Mouse (Mus musculus) lung, postnatal 0 days (tissue): ENCODE results near the gene Ccdc27. TPM values are rescaled to one million over a fixed set of nuclear protein-coding genes. Genes with fewer than 3 reads are reported as not detected.

Source experiments
- ATAC-seq: fragments of 200-750 bp; cut with Nextera tagmentation; 2 replicates; pipeline ENCODE4 v1.8.0; 2017; ENCODE audit warnings: moderate library complexity
- DNase-seq: peaks from one replicate; pipeline ENCODE4 v3.0.0-alpha.2; 2016; ENCODE audit warnings: low spot score
- H3K27ac ChIP-seq: fragments of 300-500 bp; sonication (generic); 2 replicates; pipeline ENCODE4 v1.5.1; 2014; ENCODE audit warnings: antibody characterized with exemption, mild to moderate bottlenecking, low read length, mixed read lengths
- H3K27me3 ChIP-seq: fragments of 300-500 bp; sonication (generic); replicated peaks from 2 replicates; pipeline ENCODE4 v1.6.1; 2014; ENCODE audit warnings: low read length, mixed read lengths; ENCODE audit not compliant: insufficient read depth
- H3K36me3 ChIP-seq: fragments of 300-500 bp; sonication (generic); 2 replicates; pipeline ENCODE4 v1.6.1; 2014; ENCODE audit warnings: low read length, mixed read lengths; ENCODE audit not compliant: insufficient read depth
- H3K4me1 ChIP-seq: fragments of 300-500 bp; sonication (generic); 2 replicates; pipeline ENCODE4 v1.6.1; 2014; ENCODE audit warnings: antibody characterized with exemption, low read depth, low read length, mixed read lengths; ENCODE audit not compliant: insufficient read depth
- H3K4me2 ChIP-seq: fragments of 300-500 bp; sonication (generic); replicated peaks from 2 replicates; pipeline ENCODE4 v1.6.1; 2014; ENCODE audit warnings: low read depth, mild to moderate bottlenecking, low read length, moderate library complexity, mixed read lengths
- H3K4me3 ChIP-seq: fragments of 300-500 bp; sonication (generic); 2 replicates; pipeline ENCODE4 v1.5.1; 2014; ENCODE audit warnings: low read depth, low read length
- H3K9ac ChIP-seq: fragments of 300-500 bp; sonication (generic); replicated peaks from 2 replicates; pipeline ENCODE4 v1.6.1; 2014; ENCODE audit warnings: low read depth, mild to moderate bottlenecking
- H3K9me3 ChIP-seq: fragments of 300-500 bp; sonication (generic); 2 replicates; pipeline ENCODE4 v1.6.1; 2016; ENCODE audit warnings: low read length, mixed read lengths
- CTCF ChIP-seq: IDR thresholded peaks from 2 replicates; pipeline ENCODE4 v1.5.1; 2016; ENCODE audit warnings: antibody characterized with exemption, mild to moderate bottlenecking
- EP300 ChIP-seq: IDR thresholded peaks from 2 replicates; pipeline ENCODE4 v1.6.1; 2016; ENCODE audit warnings: antibody characterized with exemption, mild to moderate bottlenecking, control low read depth
- WGBS: fragments of 180-500 bp; shearing (Covaris S2); extraction: QIAGEN DNeasy Blood & Tissue Kit; methylation state at CpG from one replicate; pipeline ENCODE4 v1.1.7; 2014; 5-methylcytosine and 5-hydroxymethylcytosine counted together
- polyA plus RNA-seq: library from polyadenylated mRNA; unstranded; fragments of >200 nt; fragmentation: Nextera tagmentation; extraction: Ambion mirVana; gene quantifications from 2 replicates; pipeline ENCODE4 v1.2.1, GENCODE M21; 2015

Gene Ccdc27
- polyA plus RNA-seq, 1 experiment from 2014 or later: not detected

GRCm38 (mm10) chr4:154056661-154057060, 14.2 kb upstream of the Ccdc27 start:
- ATAC-seq (no peak), DNase-seq (no peak)
- no peaks in the 10 kb centered on the region for H3K4me1 ChIP-seq
- no peaks in the 10 kb centered on the region for H3K9me3 ChIP-seq
- no peaks in the 10 kb centered on the region for H3K36me3 ChIP-seq
- no peak overlapping the region for H3K27ac ChIP-seq
- no peak overlapping the region for H3K9ac ChIP-seq
- no peaks in the 10 kb centered on the region for H3K27me3 ChIP-seq
- 20% methylated on average over 2 of the region's 2 CpGs for WGBS
- TF ChIP-seq EP300 (no peak), CTCF (no peak)
- H3K4me3 ChIP-seq: no peak overlapping the region
- no peak overlapping the region for H3K4me2 ChIP-seq

- Histone ChIP-seq H3K9ac (no peak overlapping the region), H3K4me2 (no peak overlapping the region), H3K4me1 (no peaks in the 10 kb centered on the region), H3K9me3 (no peaks in the 10 kb centered on the region), H3K27me3 (no peaks in the 10 kb centered on the region), H3K4me3 (no peak overlapping the region), H3K36me3 (no peaks in the 10 kb centered on the region), H3K27ac (no peak overlapping the region)
- 60% methylated on average over 2 of the region's 2 CpGs for WGBS
- DNase-seq: no peak
- TF ChIP-seq EP300 (no peak), CTCF (no peak)
- no peak for ATAC-seq
These were observed 13.6 kb upstream of the Ccdc27 start for GRCm38 (mm10) chr4:154056046-154056445.

DNA sequence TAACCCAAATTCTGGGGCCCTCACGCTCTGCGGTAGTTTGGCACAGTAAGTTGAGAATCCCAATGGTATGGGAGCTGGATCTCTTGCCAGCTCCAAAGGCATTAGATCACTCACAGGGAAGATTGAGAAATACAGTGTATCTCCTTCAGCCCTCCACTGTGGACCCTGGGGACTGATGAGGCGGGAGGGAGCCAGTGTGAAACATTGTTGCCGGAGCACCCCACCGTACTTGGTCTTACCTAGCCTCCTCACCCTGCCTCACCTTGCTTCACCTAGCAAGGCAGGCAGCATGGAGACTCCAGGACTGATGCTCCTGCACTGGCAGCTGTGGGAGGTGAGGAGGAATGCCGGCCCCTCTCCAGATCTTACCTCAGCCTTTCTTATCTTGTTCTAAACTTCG, 13.0 kb upstream of the Ccdc27 start:
- ATAC-seq (no peak), DNase-seq (no peak)
- H3K9me3 ChIP-seq: no peaks in the 10 kb centered on the region
- H3K36me3 ChIP-seq: no peaks in the 10 kb centered on the region
- 76% methylated on average over 7 of the region's 7 CpGs for WGBS
- H3K4me1 ChIP-seq: no peaks in the 10 kb centered on the region
- H3K27me3 ChIP-seq: no peaks in the 10 kb centered on the region
- H3K4me2 ChIP-seq: no peak overlapping the region
- no peak for TF ChIP-seq CTCF
- TF ChIP-seq EP300: no peak
- no peak overlapping the region for H3K4me3 ChIP-seq
- H3K27ac ChIP-seq: no peak overlapping the region
- H3K9ac ChIP-seq: no peak overlapping the region

DNA sequence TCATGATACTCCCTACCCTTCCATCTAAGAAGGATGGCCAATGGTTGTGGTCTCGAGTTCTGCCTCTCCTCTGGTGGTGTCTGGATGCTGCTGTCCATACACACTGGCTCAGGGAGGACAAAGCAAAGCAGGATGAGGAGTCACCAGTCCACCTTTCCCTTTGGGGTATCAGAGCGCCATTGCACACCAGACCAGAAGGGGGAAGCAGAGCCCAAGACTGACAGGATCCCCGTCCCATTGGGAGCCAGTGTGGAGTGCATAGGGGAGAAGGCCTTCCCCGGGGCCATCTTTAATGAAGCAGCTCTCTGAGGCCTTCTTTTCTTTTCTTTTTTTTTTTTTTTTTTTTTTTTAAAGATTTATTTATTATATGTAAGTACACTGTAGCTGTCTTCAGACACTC, 10.6 kb upstream of the Ccdc27 start:
- Histone ChIP-seq H3K4me3 (no peak overlapping the region), H3K4me1 (no peaks in the 10 kb centered on the region), H3K9me3 (no peaks in the 10 kb centered on the region), H3K27me3 (no peaks in the 10 kb centered on the region), H3K27ac (no peak overlapping the region), H3K9ac (no peak overlapping the region), H3K36me3 (no peaks in the 10 kb centered on the region), H3K4me2 (no peak overlapping the region)
- no peak for TF ChIP-seq EP300
- TF ChIP-seq CTCF: peak; percentile 43
- ATAC-seq (no peak), DNase-seq (no peak)
- WGBS: 61% methylated on average over 4 of the region's 4 CpGs

DNA sequence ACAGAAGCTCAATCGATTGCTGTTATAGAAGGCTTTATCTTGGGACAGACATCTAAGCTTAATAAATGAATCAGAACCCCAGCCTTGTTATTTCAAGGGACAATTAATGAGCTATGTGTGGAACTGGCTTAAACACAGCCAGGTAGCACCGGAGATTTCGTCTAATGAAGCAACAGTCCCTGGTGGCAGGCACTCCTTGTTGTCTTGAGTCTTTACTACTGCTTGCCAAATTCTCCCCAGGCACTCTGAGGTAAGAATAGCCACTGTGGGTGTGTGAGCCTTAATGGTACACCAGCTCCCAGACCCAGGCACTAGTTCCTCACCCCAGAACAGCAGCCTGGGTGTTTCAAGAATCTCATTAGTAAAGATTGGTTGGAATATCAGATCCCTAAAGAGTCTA, 8.9 kb upstream of the Ccdc27 start:
- Histone ChIP-seq H3K4me3 (no peak overlapping the region), H3K27ac (no peak overlapping the region), H3K9me3 (no peaks in the 10 kb centered on the region), H3K27me3 (no peaks in the 10 kb centered on the region), H3K9ac (no peak overlapping the region), H3K4me2 (no peak overlapping the region), H3K4me1 (no peaks in the 10 kb centered on the region), H3K36me3 (no peaks in the 10 kb centered on the region)
- TF ChIP-seq CTCF (no peak), EP300 (no peak)
- WGBS: 78% methylated on average over 3 of the region's 3 CpGs
- ATAC-seq (no peak), DNase-seq (no peak)

GRCm38 (mm10) chr4:154045837-154046236, 3.4 kb upstream of the Ccdc27 start:
- no peak for ATAC-seq
- DNase-seq: no peak
- Histone ChIP-seq H3K9me3 (no peaks in the 10 kb centered on the region), H3K4me1 (no peaks in the 10 kb centered on the region), H3K36me3 (no peaks in the 10 kb centered on the region), H3K27me3 (no peaks in the 10 kb centered on the region), H3K27ac (no peak overlapping the region), H3K4me2 (no peak overlapping the region), H3K4me3 (no peak overlapping the region), H3K9ac (no peak overlapping the region)
- WGBS: 72% methylated on average over 5 of the region's 5 CpGs
- TF ChIP-seq EP300 (no peak), CTCF (no peak)

DNA sequence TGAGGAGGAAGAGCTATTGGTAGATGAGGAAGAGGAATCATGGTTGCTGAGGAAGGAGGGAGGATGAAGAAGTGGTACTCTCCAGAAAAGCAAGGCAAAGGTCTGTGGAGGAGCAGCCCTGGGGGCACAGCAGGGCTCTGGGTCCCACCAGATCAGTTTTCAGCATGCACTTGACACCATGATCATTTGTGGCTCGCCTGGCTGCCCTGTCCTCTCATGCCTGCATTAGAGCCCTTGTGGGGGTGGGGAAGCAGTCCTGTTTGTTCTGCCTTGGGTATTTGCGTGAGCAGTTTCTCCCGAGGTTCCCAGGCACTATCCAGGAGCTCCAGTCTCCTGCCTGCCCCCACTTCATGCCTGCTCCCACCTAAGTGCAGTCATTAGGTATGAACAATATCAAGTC, 5.4 kb downstream of the Ccdc27 start:
- TF ChIP-seq EP300 (no peak), CTCF (no peak)
- H3K27me3 ChIP-seq: no peaks in the 10 kb centered on the region
- H3K9ac ChIP-seq: no peak overlapping the region
- no peak for DNase-seq
- no peak overlapping the region for H3K4me2 ChIP-seq
- 34% methylated on average over 2 of the region's 3 CpGs for WGBS
- ATAC-seq: no peak
- no peak overlapping the region for H3K27ac ChIP-seq
- H3K4me1 ChIP-seq: no peaks in the 10 kb centered on the region
- H3K4me3 ChIP-seq: no peak overlapping the region
- H3K36me3 ChIP-seq: no peaks in the 10 kb centered on the region
- H3K9me3 ChIP-seq: no peaks in the 10 kb centered on the region
